Mouse (Mus musculus) E14TG2a.4 (cell line): ENCODE data around the gene Fbxw9.

Experiments
- CTCF ChIP-seq: conservative IDR thresholded peaks from 2 replicates; pipeline ENCODE4 v1.5.1; 2014; ENCODE audit warnings: low read length
- NANOG ChIP-seq: IDR thresholded peaks from 2 replicates; pipeline ENCODE4 v1.6.1; 2014; ENCODE audit warnings: borderline replicate concordance, low read length, mixed read lengths
- POU5F1 ChIP-seq: IDR thresholded peaks from 2 replicates; pipeline ENCODE4 v1.6.1; 2014; ENCODE audit warnings: low read length, borderline replicate concordance

- TF ChIP-seq CTCF (no peak), POU5F1 (no peak), NANOG (no peak)
Measured at GRCm38 (mm10) chr8:85017209-85017608, 42.6 kb upstream of the Fbxw9 start.
